Mouse (Mus musculus): ENCODE results near the gene Psmd13. TPM values are rescaled to one million over a fixed set of nuclear protein-coding genes. Genes with fewer than 3 reads are reported as not detected.

Gene Psmd13
- polyA plus RNA-seq, 1 experiment from 2014 or later, result 348 TPM

DNA sequence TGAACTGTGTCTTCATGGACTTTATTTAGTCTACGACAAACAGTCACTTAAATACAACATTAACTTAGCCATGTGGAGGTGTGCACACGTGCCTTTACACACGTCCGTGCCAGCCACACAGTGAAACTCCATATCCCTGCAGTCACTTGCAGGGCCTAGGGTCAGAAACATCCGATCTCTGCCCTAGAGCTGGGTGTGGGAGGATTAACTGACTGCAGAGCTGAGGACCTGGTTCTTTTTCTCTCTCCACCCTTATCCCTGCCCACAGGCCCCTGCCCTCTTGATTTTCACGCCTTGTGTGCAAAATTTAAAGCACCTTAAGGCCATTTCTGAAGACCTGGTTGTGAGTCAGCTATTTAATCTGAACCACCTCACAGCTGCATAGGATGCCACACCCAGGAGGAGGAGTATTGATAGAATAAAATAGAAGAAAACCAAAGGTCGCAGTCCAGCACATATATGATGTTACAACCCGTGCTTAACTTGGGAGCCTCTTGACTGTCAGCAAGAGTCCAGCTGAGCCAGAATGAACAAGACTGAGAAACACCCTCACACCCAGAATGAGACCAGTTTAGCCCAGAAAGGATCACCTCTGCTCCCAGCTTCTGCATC lies 38.8 kb downstream of the Psmd13 start, which contains the start of gene Nlrp6:
TSS of gene Nlrp6 (plus strand) at position 485 of the 612 bp plus-strand sequence.
- H3K27me3 ChIP-seq (ENCODE audit: low read depth, poor library complexity, severe bottlenecking), result peaks cover 81% of the 10 kb centered on the region
- no peaks in the 10 kb centered on the region for H3K9me3 ChIP-seq (replicated peaks)
- H3K27ac ChIP-seq (replicated peaks), result no peak within 1 kb of the TSS
- H3K4me1 ChIP-seq, result peaks cover 21% of the 10 kb centered on the region
- no peak for DNase-seq (ENCODE audit: low spot score)
- H3K36me3 ChIP-seq, result no peaks in the 10 kb centered on the region
- peak within 1 kb of the TSS; percentile 62; the same call in 1 of the 2 replicates for H3K4me3 ChIP-seq
- WGBS, result 77% methylated on average over 8 of the region's 8 CpGs

- Histone ChIP-seq H3K4me3 (peak overlapping the region; percentile 62; the same call in 1 of the 2 replicates), H3K27me3 (ENCODE audit: low read depth, poor library complexity, severe bottlenecking) (peaks cover 88% of the 10 kb centered on the region), H3K4me1 (peaks cover 21% of the 10 kb centered on the region), H3K36me3 (no peaks in the 10 kb centered on the region), H3K27ac (replicated peaks) (no peak overlapping the region), H3K9me3 (replicated peaks) (no peaks in the 10 kb centered on the region)
- WGBS, result 28% methylated on average over 22 of the region's 22 CpGs
- no peak for DNase-seq (ENCODE audit: low spot score)
Measured at GRCm38 (mm10) chr7:140921225-140921975, 39.6 kb downstream of the Psmd13 start.

- no peaks in the 10 kb centered on the region for H3K36me3 ChIP-seq
- under 1% methylated on average over 49 of the region's 49 CpGs for WGBS
- H3K27me3 ChIP-seq (ENCODE audit: low read depth, poor library complexity, severe bottlenecking), result peaks cover 88% of the 10 kb centered on the region
- DNase-seq (ENCODE audit: low spot score), result peak; percentile 59
- peak overlapping the region; percentile 62 for H3K4me3 ChIP-seq
- no peak overlapping the region; the same call in 1 of the 2 replicates for H3K27ac ChIP-seq (replicated peaks)
- peaks cover 21% of the 10 kb centered on the region for H3K4me1 ChIP-seq
- no peaks in the 10 kb centered on the region for H3K9me3 ChIP-seq (replicated peaks)
Measured at GRCm38 (mm10) chr7:140922398-140923069, 40.8 kb downstream of the Psmd13 start.

- peaks cover 81% of the 10 kb centered on the region for H3K27me3 ChIP-seq (ENCODE audit: low read depth, poor library complexity, severe bottlenecking)
- no peak overlapping the region; the same call in 1 of the 2 replicates for H3K27ac ChIP-seq (replicated peaks)
Measured at GRCm38 (mm10) chr7:140923070-140923775, 41.5 kb downstream of the Psmd13 start.

GRCm38 (mm10) chr7:140927181-140927580 lies 45.4 kb downstream of the Psmd13 start:
- 93% methylated on average over 6 of the region's 6 CpGs for WGBS
- H3K27me3 ChIP-seq (ENCODE audit: low read depth, poor library complexity, severe bottlenecking), result peaks cover 44% of the 10 kb centered on the region
- peaks cover 16% of the 10 kb centered on the region for H3K4me1 ChIP-seq
- no peaks in the 10 kb centered on the region for H3K36me3 ChIP-seq
- no peak for DNase-seq (ENCODE audit: low spot score)
- no peaks in the 10 kb centered on the region for H3K9me3 ChIP-seq (replicated peaks)
- H3K4me3 ChIP-seq, result no peak overlapping the region
- H3K27ac ChIP-seq (replicated peaks), result no peak overlapping the region

More at GRCm38 (mm10) chr7:140923070-140923775, 41.5 kb downstream of the Psmd13 start:
- H3K9me3 ChIP-seq (replicated peaks), result no peaks in the 10 kb centered on the region
- WGBS, result 20% methylated on average over 30 of the region's 30 CpGs
- no peaks in the 10 kb centered on the region for H3K36me3 ChIP-seq
- H3K4me3 ChIP-seq, result peak overlapping the region; percentile 62
- H3K4me1 ChIP-seq, result peaks cover 21% of the 10 kb centered on the region
- DNase-seq (ENCODE audit: low spot score), result no peak

DNA sequence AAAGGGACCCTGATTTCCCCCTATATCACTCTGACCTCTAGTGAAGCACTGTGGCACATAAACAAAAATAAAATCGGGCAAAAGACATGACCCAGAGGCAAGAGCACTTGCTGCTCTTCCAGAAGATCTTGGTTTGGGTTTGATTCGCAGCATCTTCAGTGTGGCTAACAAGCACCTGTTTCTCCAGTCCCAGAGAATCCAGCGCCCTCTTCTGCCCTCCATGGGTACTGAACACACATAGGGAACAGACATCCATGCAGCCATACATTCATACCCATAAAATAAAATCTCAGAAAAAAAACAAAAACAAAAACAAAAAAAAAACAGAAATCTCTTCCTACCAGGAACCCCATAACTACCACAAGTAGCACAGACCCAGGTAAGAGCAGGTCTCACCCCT lies 56.7 kb downstream of the Psmd13 start:
- WGBS, result 45% methylated on average over 3 of the region's 3 CpGs
- Histone ChIP-seq H3K4me1 (peaks cover 32% of the 10 kb centered on the region), H3K9me3 (replicated peaks) (no peaks in the 10 kb centered on the region), H3K4me3 (no peak overlapping the region), H3K27ac (replicated peaks) (no peak overlapping the region), H3K36me3 (no peaks in the 10 kb centered on the region), H3K27me3 (ENCODE audit: low read depth, poor library complexity, severe bottlenecking) (peaks cover 16% of the 10 kb centered on the region; the same call in 1 of the 2 replicates)
- DNase-seq (ENCODE audit: low spot score), result no peak

- H3K4me3 ChIP-seq, result no peak overlapping the region
- WGBS, result 26% methylated on average over 2 of the region's 2 CpGs
- H3K27ac ChIP-seq (replicated peaks), result no peak overlapping the region
- H3K36me3 ChIP-seq, result no peaks in the 10 kb centered on the region
- peaks cover 32% of the 10 kb centered on the region for H3K4me1 ChIP-seq
- H3K9me3 ChIP-seq (replicated peaks), result no peaks in the 10 kb centered on the region
- no peak for DNase-seq (ENCODE audit: low spot score)
- peaks cover 16% of the 10 kb centered on the region; the same call in 1 of the 2 replicates for H3K27me3 ChIP-seq (ENCODE audit: low read depth, poor library complexity, severe bottlenecking)
Measured at GRCm38 (mm10) chr7:140938896-140939295, 57.1 kb downstream of the Psmd13 start.

- peak overlapping the region; percentile 20; the same call in 1 of the 2 replicates for H3K4me3 ChIP-seq
- H3K4me1 ChIP-seq, result peaks cover 32% of the 10 kb centered on the region
- peaks cover 16% of the 10 kb centered on the region; the same call in 1 of the 2 replicates for H3K27me3 ChIP-seq (ENCODE audit: low read depth, poor library complexity, severe bottlenecking)
- no peaks in the 10 kb centered on the region for H3K9me3 ChIP-seq (replicated peaks)
- 8% methylated on average over 8 of the region's 8 CpGs for WGBS
- 0 out of 2 replicates have a peak overlapping the region, but pooled peaks have one; percentile 23 for H3K27ac ChIP-seq (replicated peaks)
- peaks cover under 1% of the 10 kb centered on the region; the same call in 1 of the 2 replicates for H3K36me3 ChIP-seq
- peak; percentile 45 for DNase-seq (ENCODE audit: low spot score)
Measured at GRCm38 (mm10) chr7:140939669-140940171, 58.0 kb downstream of the Psmd13 start.

DNA sequence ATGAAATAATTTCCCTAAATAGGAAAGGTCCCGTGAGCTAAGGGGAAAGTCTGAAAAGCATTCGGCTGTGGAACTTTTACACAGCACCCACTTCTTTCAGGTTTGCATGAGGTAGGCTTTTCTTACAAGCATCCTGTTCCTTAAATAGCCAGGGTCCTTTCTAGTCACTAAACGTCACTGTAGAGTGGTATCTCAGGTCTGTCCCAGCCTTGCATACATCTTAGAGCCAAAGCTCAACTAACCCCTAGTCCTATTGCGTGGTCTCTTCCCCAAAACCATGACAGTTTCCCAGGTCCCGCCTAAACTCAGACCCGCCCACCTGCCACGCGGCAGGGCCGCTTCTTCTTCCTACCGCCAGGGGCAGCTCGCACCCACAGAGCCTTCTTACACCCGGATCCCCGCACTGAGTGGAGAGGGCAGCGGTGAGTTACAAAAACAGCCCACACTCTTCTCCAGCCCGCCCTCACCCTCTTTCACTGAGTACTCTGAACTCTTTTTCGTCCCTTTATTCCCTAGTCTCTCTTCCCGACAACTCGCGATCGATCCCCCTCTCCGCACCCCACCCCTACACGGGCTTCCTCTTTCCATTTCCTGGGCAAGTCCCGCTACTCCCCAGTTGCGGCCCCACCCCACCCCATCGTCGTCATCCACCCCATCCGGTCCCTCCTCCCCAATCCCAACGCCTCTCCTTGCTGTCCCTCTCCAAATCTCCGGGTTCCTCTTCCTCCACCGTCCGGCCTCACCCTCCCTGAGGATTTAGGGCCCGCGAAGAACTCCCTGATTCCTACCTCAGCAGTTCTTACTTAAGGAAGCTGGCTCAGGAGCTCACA lies 59.7 kb downstream of the Psmd13 start, which contains the start of gene Pgghg:
TSS of gene Pgghg (plus strand) at position 170 of the 830 bp plus-strand sequence.
- WGBS, result 3% methylated on average over 33 of the region's 33 CpGs
- DNase-seq (ENCODE audit: low spot score), result peak; percentile 90
- peaks cover 16% of the 10 kb centered on the region for H3K36me3 ChIP-seq
- peak within 1 kb of the TSS; percentile 90 for H3K27ac ChIP-seq (replicated peaks)
- H3K4me3 ChIP-seq, result peak within 1 kb of the TSS; percentile 65
- H3K9me3 ChIP-seq (replicated peaks), result no peaks in the 10 kb centered on the region
- peaks cover 32% of the 10 kb centered on the region for H3K4me1 ChIP-seq
- H3K27me3 ChIP-seq (ENCODE audit: low read depth, poor library complexity, severe bottlenecking), result 0 out of 2 replicates have a peak, but pooled peaks cover 13% of the 10 kb centered on the region

DNA sequence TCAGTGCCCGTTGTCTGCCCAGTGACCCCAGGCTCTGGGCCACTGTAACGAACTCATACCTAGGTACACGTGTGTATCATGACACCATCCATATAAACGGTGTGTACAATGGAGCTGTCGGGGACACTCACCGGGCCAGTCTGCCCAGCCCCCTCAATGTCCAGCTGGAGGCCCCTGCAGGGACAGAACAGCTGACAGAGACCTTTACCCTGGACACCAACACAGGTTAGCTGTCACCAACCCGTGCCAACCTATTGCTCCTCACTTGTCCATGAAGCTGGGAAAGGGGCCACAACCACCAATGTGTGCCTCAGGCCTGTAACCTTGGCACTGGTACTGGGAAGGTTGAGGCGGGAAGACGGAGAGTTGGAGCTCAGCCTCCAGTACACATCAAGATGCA lies 60.6 kb downstream of the Psmd13 start:
- Histone ChIP-seq H3K27me3 (ENCODE audit: low read depth, poor library complexity, severe bottlenecking) (0 out of 2 replicates have a peak, but pooled peaks cover 13% of the 10 kb centered on the region), H3K4me3 (peak overlapping the region; percentile 65), H3K36me3 (peaks cover 25% of the 10 kb centered on the region), H3K27ac (replicated peaks) (peak overlapping the region; percentile 90), H3K9me3 (replicated peaks) (no peaks in the 10 kb centered on the region), H3K4me1 (peaks cover 32% of the 10 kb centered on the region)
- no peak for DNase-seq (ENCODE audit: low spot score)
- WGBS, result 68% methylated on average over 9 of the region's 9 CpGs

- 0 out of 2 replicates have a peak, but pooled peaks cover 13% of the 10 kb centered on the region for H3K27me3 ChIP-seq (ENCODE audit: low read depth, poor library complexity, severe bottlenecking)
- DNase-seq (ENCODE audit: low spot score), result no peak
- 89% methylated on average over 10 of the region's 10 CpGs for WGBS
- peaks cover 32% of the 10 kb centered on the region for H3K4me1 ChIP-seq
- H3K4me3 ChIP-seq, result 0 out of 2 replicates have a peak overlapping the region, but pooled peaks have one; percentile 4
- H3K27ac ChIP-seq (replicated peaks), result peak overlapping the region; percentile 9; the same call in 1 of the 2 replicates
- peaks cover 29% of the 10 kb centered on the region for H3K36me3 ChIP-seq
- no peaks in the 10 kb centered on the region for H3K9me3 ChIP-seq (replicated peaks)
Measured at GRCm38 (mm10) chr7:140942811-140943210, 61.0 kb downstream of the Psmd13 start.
